Mouse (Mus musculus): ENCODE measurements at regions not wholly inside any gene's neighbourhood (a gene's known extent, or its start where the extent isn't known, plus 50 kb on each side); places are given as distances from the start of the nearest gene placed in this dataset.

- Histone ChIP-seq H3K9ac (ENCODE audit: low read depth, low read length) (no peak overlapping the region), H3K4me1 (replicated peaks; ENCODE audit: control insufficient read depth, insufficient read depth, low read length) (no peaks in the 10 kb centered on the region), H3K9me3 (ENCODE audit: control insufficient read depth) (no peaks in the 10 kb centered on the region), H3K36me3 (ENCODE audit: control insufficient read depth, insufficient read depth) (no peaks in the 10 kb centered on the region), H3K4me3 (ENCODE audit: low read depth, low read length) (no peak overlapping the region), H3K27me3 (replicated peaks; ENCODE audit: control insufficient read depth, insufficient read depth, low read length) (no peaks in the 10 kb centered on the region), H3K27ac (ENCODE audit: low read depth, low read length) (no peak overlapping the region), H3K4me2 (replicated peaks; ENCODE audit: low read depth) (no peak overlapping the region)
- no peak for TF ChIP-seq CTCF (IDR thresholded peaks at IDR 0.05; ENCODE audit: low read depth)
- ATAC-seq = no peak
- 38% methylated on average over 1 of the region's 1 CpGs for WGBS
These were observed 100.0 kb downstream of the Wdr20rt start for GRCm38 (mm10) chr12:65325347-65325746.

GRCm38 (mm10) chr12:65328532-65328931, 103.2 kb downstream of the Wdr20rt start:
- Histone ChIP-seq H3K27ac (ENCODE audit: low read depth, low read length) (no peak overlapping the region), H3K9ac (ENCODE audit: low read depth, low read length) (no peak overlapping the region), H3K4me2 (replicated peaks; ENCODE audit: low read depth) (no peak overlapping the region), H3K4me3 (ENCODE audit: low read depth, low read length) (no peak overlapping the region), H3K36me3 (ENCODE audit: control insufficient read depth, insufficient read depth) (no peaks in the 10 kb centered on the region), H3K4me1 (replicated peaks; ENCODE audit: control insufficient read depth, insufficient read depth, low read length) (no peaks in the 10 kb centered on the region), H3K9me3 (ENCODE audit: control insufficient read depth) (no peaks in the 10 kb centered on the region), H3K27me3 (replicated peaks; ENCODE audit: control insufficient read depth, insufficient read depth, low read length) (no peaks in the 10 kb centered on the region)
- TF ChIP-seq CTCF (IDR thresholded peaks at IDR 0.05; ENCODE audit: low read depth) = no peak
- WGBS = 82% methylated on average over 5 of the region's 5 CpGs
- ATAC-seq = no peak

- Histone ChIP-seq H3K9me3 (ENCODE audit: control insufficient read depth) (no peaks in the 10 kb centered on the region), H3K27me3 (replicated peaks; ENCODE audit: control insufficient read depth, insufficient read depth, low read length) (no peaks in the 10 kb centered on the region), H3K27ac (ENCODE audit: low read depth, low read length) (no peak overlapping the region), H3K4me1 (replicated peaks; ENCODE audit: control insufficient read depth, insufficient read depth, low read length) (no peaks in the 10 kb centered on the region), H3K4me3 (ENCODE audit: low read depth, low read length) (no peak overlapping the region), H3K9ac (ENCODE audit: low read depth, low read length) (no peak overlapping the region), H3K36me3 (ENCODE audit: control insufficient read depth, insufficient read depth) (no peaks in the 10 kb centered on the region), H3K4me2 (replicated peaks; ENCODE audit: low read depth) (no peak overlapping the region)
- ATAC-seq = no peak
- no peak for TF ChIP-seq CTCF (IDR thresholded peaks at IDR 0.05; ENCODE audit: low read depth)
These were observed 104.4 kb downstream of the Wdr20rt start for GRCm38 (mm10) chr12:65329678-65330077.

GRCm38 (mm10) chr12:65340009-65340408, 114.7 kb downstream of the Wdr20rt start:
- no peak for ATAC-seq
- Histone ChIP-seq H3K4me1 (replicated peaks; ENCODE audit: control insufficient read depth, insufficient read depth, low read length) (no peaks in the 10 kb centered on the region), H3K9ac (ENCODE audit: low read depth, low read length) (no peak overlapping the region), H3K4me3 (ENCODE audit: low read depth, low read length) (no peak overlapping the region), H3K9me3 (ENCODE audit: control insufficient read depth) (no peaks in the 10 kb centered on the region), H3K36me3 (ENCODE audit: control insufficient read depth, insufficient read depth) (no peaks in the 10 kb centered on the region), H3K27me3 (replicated peaks; ENCODE audit: control insufficient read depth, insufficient read depth, low read length) (no peaks in the 10 kb centered on the region), H3K27ac (ENCODE audit: low read depth, low read length) (no peak overlapping the region), H3K4me2 (replicated peaks; ENCODE audit: low read depth) (no peak overlapping the region)
- no peak for TF ChIP-seq CTCF (IDR thresholded peaks at IDR 0.05; ENCODE audit: low read depth)
- 57% methylated on average over 2 of the region's 2 CpGs for WGBS

GRCm38 (mm10) chr12:65347251-65347650, 121.9 kb downstream of the Wdr20rt start:
- no peak for ATAC-seq
- H3K27me3 ChIP-seq (replicated peaks; ENCODE audit: control insufficient read depth, insufficient read depth, low read length) = no peaks in the 10 kb centered on the region
- no peak for TF ChIP-seq CTCF (IDR thresholded peaks at IDR 0.05; ENCODE audit: low read depth)
- no peaks in the 10 kb centered on the region for H3K9me3 ChIP-seq (ENCODE audit: control insufficient read depth)
- no peaks in the 10 kb centered on the region for H3K36me3 ChIP-seq (ENCODE audit: control insufficient read depth, insufficient read depth)
- H3K4me2 ChIP-seq (replicated peaks; ENCODE audit: low read depth) = no peak overlapping the region
- no peaks in the 10 kb centered on the region for H3K4me1 ChIP-seq (replicated peaks; ENCODE audit: control insufficient read depth, insufficient read depth, low read length)
- 17% methylated on average over 1 of the region's 1 CpGs for WGBS
- H3K4me3 ChIP-seq (ENCODE audit: low read depth, low read length) = no peak overlapping the region
- no peak overlapping the region for H3K9ac ChIP-seq (ENCODE audit: low read depth, low read length)
- H3K27ac ChIP-seq (ENCODE audit: low read depth, low read length) = no peak overlapping the region

- H3K36me3 ChIP-seq (ENCODE audit: control insufficient read depth, insufficient read depth) = no peaks in the 10 kb centered on the region
- no peak overlapping the region for H3K9ac ChIP-seq (ENCODE audit: low read depth, low read length)
- no peaks in the 10 kb centered on the region for H3K4me1 ChIP-seq (replicated peaks; ENCODE audit: control insufficient read depth, insufficient read depth, low read length)
- ATAC-seq = no peak
- H3K27me3 ChIP-seq (replicated peaks; ENCODE audit: control insufficient read depth, insufficient read depth, low read length) = no peaks in the 10 kb centered on the region
- no peak overlapping the region for H3K4me3 ChIP-seq (ENCODE audit: low read depth, low read length)
- H3K4me2 ChIP-seq (replicated peaks; ENCODE audit: low read depth) = no peak overlapping the region
- no peaks in the 10 kb centered on the region for H3K9me3 ChIP-seq (ENCODE audit: control insufficient read depth)
- WGBS = 82% methylated on average over 4 of the region's 4 CpGs
- no peak for TF ChIP-seq CTCF (IDR thresholded peaks at IDR 0.05; ENCODE audit: low read depth)
- H3K27ac ChIP-seq (ENCODE audit: low read depth, low read length) = no peak overlapping the region
These were observed 124.2 kb downstream of the Wdr20rt start for GRCm38 (mm10) chr12:65349535-65349934.

GRCm38 (mm10) chr12:65364179-65364578, 138.9 kb downstream of the Wdr20rt start:
- no peak overlapping the region for H3K4me3 ChIP-seq (ENCODE audit: low read depth, low read length)
- no peak for ATAC-seq
- no peak overlapping the region for H3K27ac ChIP-seq (ENCODE audit: low read depth, low read length)
- H3K27me3 ChIP-seq (replicated peaks; ENCODE audit: control insufficient read depth, insufficient read depth, low read length) = no peaks in the 10 kb centered on the region
- H3K36me3 ChIP-seq (ENCODE audit: control insufficient read depth, insufficient read depth) = no peaks in the 10 kb centered on the region
- TF ChIP-seq CTCF (IDR thresholded peaks at IDR 0.05; ENCODE audit: low read depth) = peak; percentile 36; the same call in 1 of the 2 replicates
- no peak overlapping the region for H3K9ac ChIP-seq (ENCODE audit: low read depth, low read length)
- no peak overlapping the region for H3K4me2 ChIP-seq (replicated peaks; ENCODE audit: low read depth)
- WGBS = 72% methylated on average over 4 of the region's 4 CpGs
- H3K9me3 ChIP-seq (ENCODE audit: control insufficient read depth) = no peaks in the 10 kb centered on the region
- no peaks in the 10 kb centered on the region for H3K4me1 ChIP-seq (replicated peaks; ENCODE audit: control insufficient read depth, insufficient read depth, low read length)

Data from intestine, postnatal 0 days (tissue).